In genomic region chr19:47689592-47689991, GRCm38 (mm10) we compare ENCODE assay signal across 22 mouse cellular contexts. TPM values are rescaled to one million over a fixed set of nuclear protein-coding genes. Genes with fewer than 3 reads are reported as not detected.
"Had no signal": no experiment of that assay in that cellular context is flagged by ENCODE, and none has a peak within 500 bp of the region (broad histone marks: within the 10 kb centered on the region; RNA-seq: fewer than 3 reads in every experiment).

No protein-coding gene starts in this region.

- H3K4me1 ChIP-seq: lung, embryonic 15.5 days had no signal

- H3K4me3 ChIP-seq: layer of hippocampus, adult 2 months; limb, embryonic 10.5 days; liver, embryonic 12.5 days; liver, embryonic 15.5 days; lung, embryonic 15.5 days; midbrain, embryonic 10.5 days; midbrain, embryonic 13.5 days; neural tube, embryonic 12.5 days; neural tube, embryonic 15.5 days had no signal

- ATAC-seq: liver, embryonic 12.5 days; midbrain, embryonic 13.5 days had no signal

- DNase-seq: kidney, adult 2 months; layer of hippocampus, adult 9-11 months; liver; lung, adult 18-20 months; lung, postnatal 10 days; lung, postnatal 36 days; right cerebral cortex, adult 18-20 months; right cerebral cortex, postnatal 14 days; right cerebral cortex, postnatal 4 days; thymus, adult 2 months; thymus, postnatal 25 days had no signal

- H3K27me3 ChIP-seq: liver, embryonic 15.5 days; lung, embryonic 15.5 days; midbrain, embryonic 13.5 days; neural tube, embryonic 12.5 days; neural tube, embryonic 15.5 days had no signal

- H3K9me3 ChIP-seq: limb, embryonic 10.5 days; limb, embryonic 13.5 days; liver, embryonic 12.5 days; liver, embryonic 15.5 days; lung, embryonic 15.5 days; midbrain, embryonic 10.5 days; midbrain, embryonic 13.5 days; neural tube, embryonic 12.5 days; neural tube, embryonic 15.5 days had no signal

- H3K36me3 ChIP-seq: limb, embryonic 10.5 days; limb, embryonic 13.5 days; liver, embryonic 12.5 days; liver, embryonic 15.5 days; lung, embryonic 15.5 days; midbrain, embryonic 10.5 days; midbrain, embryonic 13.5 days; neural tube, embryonic 12.5 days; neural tube, embryonic 15.5 days had no signal

- H3K27ac ChIP-seq: kidney, postnatal 0 days; layer of hippocampus, adult 2 months; limb, embryonic 10.5 days; limb, embryonic 13.5 days; liver, embryonic 12.5 days; liver, embryonic 15.5 days; lung, embryonic 15.5 days; midbrain, embryonic 10.5 days; midbrain, embryonic 13.5 days; neural tube, embryonic 12.5 days; neural tube, embryonic 15.5 days had no signal

RNA-seq across cellular contexts. Expression of gene Col17a1, which starts 2.3 kb away (rescaled TPM):
- total RNA-seq: layer of hippocampus, adult 2 months had no signal
